Mouse (Mus musculus): ENCODE measurements around the gene Acot11.

- TF ChIP-seq POLR2A (IDR thresholded peaks at IDR 0.05; ENCODE audit: low read depth, low read length) (no peak), CTCF (IDR thresholded peaks at IDR 0.05; ENCODE audit: borderline replicate concordance, insufficient read depth, low read length) (no peak)
Measured at GRCm38 (mm10) chr4:106837425-106837824, 32.6 kb upstream of the Acot11 start.

Data from embryonic fibroblast, embryonic 13.5 days (primary cell).